Mouse (Mus musculus) urinary bladder, adult 18-20 months (tissue): ENCODE results near the gene Elf1.
A peak's percentile ranks its signal among the peaks of the same experiment; 100 is the strongest.
"Not testable (repeated sequence)": the region's sequence is repeated elsewhere in the genome, so short reads cannot be mapped to it uniquely, and the experiment has no call there.

Experiments
- DNase-seq, 2 experiments: peaks; one replicate each; pipeline ENCODE4 v3.0.0; 2022; ENCODE audit warnings: low spot score in 2 of 2, mixed read lengths in 2 of 2

Elf1 gene

GRCm38 (mm10) chr14:79480624-79481338, at the start of gene Elf1:
TSS of gene Elf1 (plus strand) at chr14:79481194.
- DNase-seq = peak; percentile 95 to 98

GRCm38 (mm10) chr14:79434068-79434467, 46.9 kb upstream of the Elf1 start:
- DNase-seq = no peak

DNA sequence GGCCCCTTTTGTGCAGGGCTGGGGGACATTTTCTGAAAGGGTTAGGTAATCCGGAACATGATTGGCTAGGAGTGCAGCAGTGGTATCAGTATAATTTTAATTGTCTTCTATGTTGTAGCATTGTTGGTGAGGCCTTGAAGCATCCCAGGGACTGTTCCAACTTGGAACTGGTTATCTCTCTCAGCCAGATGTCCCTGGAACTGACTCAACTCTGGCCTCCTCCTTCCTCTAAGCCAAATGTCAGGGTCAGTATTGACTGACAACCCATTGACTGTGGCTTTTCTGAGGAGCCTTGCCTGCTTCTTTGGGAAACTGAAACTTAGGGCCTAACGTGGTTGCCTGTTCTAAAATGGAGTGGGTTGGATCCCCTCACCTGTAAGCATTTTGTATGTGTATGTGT, 40.3 kb upstream of the Elf1 start:
- no peak for DNase-seq

- no peak for DNase-seq
These were observed 39.6 kb upstream of the Elf1 start for GRCm38 (mm10) chr14:79441441-79441840.

DNA sequence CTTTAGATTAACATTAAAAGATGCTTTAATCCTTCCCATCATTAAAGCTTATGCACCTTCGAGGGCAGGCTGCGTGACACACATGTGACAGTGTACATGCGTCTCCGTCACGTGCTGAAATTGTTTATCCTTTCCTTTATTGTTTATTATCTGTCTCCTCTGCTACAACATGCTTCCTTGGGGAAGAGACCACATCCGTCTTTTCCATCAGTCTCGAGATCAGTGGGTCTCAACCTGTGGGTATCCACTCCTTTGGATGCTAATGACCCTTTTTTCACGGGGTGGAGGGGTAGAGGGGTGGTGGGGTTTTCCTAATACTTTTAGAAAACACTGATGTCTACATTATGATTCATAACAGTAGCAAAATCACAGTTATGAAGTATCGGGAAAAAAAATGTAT, 36.4 kb upstream of the Elf1 start:
- no peak for DNase-seq

DNA sequence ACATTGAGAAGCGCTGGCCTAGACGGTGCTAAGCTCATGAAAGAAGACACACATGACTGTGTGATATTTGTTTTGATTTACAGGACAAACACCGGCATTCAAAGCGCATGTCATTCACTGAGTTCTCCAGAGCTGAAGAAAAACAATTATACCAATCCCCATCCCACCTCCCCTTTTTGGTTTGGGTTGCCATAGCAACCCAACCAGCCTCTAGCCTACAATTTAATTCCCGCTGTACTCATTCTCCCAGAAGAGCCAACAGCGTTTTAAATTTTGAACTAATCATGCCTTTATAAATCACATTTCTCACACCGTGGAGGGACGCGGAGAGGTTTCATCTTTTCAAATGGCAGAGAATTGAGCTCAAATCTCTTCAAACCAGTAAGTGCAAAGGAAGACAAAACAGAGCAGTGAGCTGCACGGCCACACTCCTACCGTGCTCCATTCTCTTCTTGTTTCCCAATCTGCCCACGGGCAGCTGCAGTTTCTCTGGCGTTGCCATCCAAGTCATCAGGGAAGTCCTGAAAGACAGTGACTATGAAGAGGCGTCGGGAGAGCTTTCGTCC, 35.9 kb upstream of the Elf1 start:
- no peak for DNase-seq

DNA sequence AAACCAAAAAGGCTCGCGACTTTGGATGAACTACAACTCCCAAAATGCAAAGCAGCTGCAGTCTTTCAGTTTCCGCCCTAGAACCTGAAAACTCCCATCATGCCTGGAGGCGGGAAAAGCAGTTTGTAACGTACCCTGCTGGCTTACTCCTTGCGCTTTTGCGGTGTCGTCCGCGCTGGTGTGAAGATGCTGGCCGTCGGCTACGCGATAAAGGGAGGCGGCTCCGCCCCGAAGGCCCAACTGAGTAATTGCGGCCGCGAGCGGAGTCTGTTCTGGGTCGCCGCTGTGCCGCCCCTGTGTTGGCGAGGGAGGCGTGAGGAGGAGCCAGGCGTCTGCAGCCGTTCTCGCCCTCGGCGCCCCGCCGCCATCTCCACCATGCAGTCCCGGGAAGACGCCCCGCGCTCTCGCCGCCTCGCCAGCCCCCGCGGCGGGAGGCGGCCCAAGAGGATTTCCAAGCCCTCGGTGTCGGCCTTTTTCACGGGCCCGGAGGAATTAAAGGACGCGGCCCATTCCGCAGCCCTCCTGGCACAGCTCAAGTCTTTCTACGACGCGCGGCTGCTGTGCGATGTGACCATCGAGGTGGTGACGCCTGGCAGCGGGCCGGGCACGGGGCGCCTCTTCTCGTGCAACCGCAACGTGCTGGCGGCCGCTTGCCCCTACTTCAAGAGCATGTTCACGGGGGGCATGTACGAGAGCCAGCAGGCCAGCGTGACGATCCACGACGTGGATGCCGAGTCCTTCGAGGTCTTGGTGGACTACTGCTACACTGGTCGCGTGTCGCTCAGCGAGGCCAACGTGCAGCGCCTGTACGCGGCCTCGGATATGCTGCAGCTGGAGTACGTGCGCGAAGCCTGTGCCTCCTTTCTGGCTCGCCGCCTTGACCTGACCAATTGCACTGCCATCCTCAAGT, 29.1 kb upstream of the Elf1 start, which contains the start of gene Kbtbd6:
Gene Kbtbd6, plus strand, starts transcription at position 155 of the 910 bp plus-strand sequence.
- peak; percentile 70 to 72 for DNase-seq

GRCm38 (mm10) chr14:79452591-79452934, 28.4 kb upstream of the Elf1 start:
- not testable (repeated sequence) for DNase-seq

DNA sequence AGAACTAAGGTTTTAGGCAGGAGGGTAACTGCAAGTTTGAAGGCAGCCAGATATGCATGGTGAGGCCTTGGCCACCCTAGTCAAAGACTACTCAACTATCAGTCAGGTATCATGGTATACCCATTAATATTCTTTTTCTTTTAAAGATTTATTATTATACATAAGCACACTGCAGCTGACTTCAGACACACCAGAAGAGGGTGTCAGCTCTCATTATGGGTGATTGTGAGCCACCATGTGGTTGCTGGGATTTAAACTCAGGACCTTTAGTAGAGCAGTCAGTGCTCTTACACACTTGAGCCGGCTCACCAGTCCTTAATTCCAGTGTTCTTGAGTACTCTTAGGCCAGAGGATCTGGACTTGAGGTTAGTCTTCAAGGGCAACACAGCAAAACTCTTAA, 20.6 kb upstream of the Elf1 start:
- no peak for DNase-seq

DNA sequence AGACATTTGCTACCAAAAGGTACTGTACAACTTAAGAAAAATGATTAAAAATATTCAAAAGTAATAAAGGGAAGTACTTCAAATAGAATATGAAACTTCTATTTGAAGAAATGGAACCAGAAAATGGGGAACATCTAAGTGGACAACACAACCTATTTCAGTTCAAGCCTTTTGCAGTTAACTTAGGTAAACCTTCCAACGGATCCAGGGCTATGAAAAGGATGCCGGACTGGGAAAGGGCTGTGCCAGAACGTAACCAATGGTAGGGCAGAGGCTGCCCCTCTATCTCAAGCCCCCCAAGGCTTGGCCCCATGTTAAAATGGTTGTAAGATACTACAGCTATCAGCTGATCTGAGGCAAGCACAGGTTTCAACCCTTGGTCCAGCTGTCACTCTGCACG, 20.0 kb upstream of the Elf1 start:
- DNase-seq = no peak

- no peak for DNase-seq
These were observed 15.4 kb upstream of the Elf1 start for GRCm38 (mm10) chr14:79465623-79466022.

DNA sequence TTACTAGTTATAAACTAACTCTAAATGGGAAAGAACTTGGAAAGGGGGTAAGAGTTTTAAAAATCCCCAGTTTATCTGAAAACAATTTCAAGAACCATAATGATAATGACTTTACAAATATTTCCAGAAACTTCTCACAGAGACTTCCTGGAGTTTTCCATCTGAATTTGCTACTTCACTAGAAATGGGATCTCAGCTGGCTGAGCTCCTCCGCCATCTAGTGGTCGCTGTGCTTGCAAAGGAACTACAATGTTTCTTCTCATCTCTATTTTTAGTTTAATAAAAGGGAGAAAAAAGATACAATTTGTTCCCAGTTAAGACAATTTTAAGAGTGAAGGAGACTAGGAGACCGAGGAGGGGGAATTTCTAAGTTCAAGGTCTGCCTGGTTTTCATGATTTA, 13.4 kb upstream of the Elf1 start:
- no peak for DNase-seq

GRCm38 (mm10) chr14:79473384-79473783, 7.6 kb upstream of the Elf1 start:
- DNase-seq = no peak

DNA sequence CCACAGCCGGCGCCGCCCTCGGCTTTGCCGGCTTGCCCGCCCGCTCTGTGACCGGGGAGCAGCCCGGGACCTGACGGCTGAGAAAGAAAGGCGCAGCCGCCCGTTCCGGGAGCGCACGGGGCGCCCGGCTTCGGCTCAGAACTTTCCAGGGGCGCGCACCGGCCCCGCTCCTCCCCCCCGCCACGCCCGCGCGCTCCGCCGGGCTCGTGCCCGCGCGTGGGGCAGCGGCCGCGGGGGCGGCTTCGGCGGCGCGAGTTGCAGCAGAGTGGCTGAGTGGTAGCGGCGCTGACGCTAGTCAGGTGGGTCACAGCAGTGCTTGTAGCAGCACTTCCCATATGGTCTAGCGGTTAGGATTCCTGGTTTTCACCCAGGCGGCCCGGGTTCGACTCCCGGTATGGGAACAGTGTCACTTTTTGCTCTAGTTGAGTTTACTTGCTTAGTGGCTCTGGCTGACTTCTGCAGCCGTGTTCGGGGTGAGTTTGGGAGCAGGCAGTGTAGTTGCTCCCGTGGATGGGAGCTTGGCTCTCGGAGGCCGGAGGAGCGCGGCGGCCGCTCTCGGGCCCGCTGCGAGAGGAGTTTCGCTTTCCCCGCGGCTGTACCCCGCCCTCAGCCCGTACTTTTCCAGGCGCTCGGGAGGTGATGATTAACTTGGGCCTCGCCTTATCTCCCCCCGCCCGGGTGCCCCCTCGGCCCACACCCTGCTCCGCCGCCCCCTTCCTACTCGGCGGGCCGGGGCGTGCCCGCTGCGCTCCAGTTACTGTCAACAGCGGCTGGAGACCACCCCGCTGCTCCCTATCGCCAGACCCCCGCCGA, 551 bp downstream of the Elf1 start, which contains the start of gene Wbp4:
Gene Wbp4, minus strand, starts transcription at position 182 of the 813 bp plus-strand sequence.
- peak; percentile 79 to 81 for DNase-seq

GRCm38 (mm10) chr14:79482251-79482661, 1.3 kb downstream of the Elf1 start:
- DNase-seq = no peak

DNA sequence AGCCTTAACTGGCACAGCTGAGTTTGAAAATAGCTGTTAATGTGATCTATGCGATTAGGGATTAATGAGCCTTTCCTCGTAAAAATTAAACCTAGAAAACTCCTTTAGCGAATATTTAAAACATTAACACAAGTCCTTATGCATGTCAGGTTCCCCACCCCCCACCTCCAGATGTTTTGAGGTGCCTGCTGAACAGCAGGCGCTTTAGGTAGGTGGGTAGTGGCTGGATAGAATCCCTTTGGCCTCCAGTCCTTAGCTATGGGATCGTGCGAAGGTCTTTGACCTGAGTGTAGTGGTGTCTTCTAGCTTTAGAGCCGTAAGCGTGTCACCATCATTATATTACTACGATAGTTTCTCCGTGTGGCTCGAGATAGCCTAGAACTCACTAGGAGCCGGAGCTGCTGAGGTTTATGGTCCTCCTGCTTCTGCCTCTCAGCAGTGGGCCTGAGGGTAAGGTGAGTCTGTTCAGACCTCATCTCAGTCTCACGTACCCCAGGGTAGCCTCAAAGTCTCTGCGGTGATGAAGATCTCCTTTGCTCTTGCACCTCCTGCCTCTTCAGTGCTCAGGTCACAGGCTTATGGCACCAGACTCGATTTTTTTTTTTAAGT, 1.9 kb downstream of the Elf1 start:
- DNase-seq = no peak

- DNase-seq = no peak
These were observed 2.7 kb downstream of the Elf1 start for GRCm38 (mm10) chr14:79483611-79484120.

- DNase-seq = no peak
These were observed 5.6 kb downstream of the Elf1 start for GRCm38 (mm10) chr14:79486617-79486992.

- no peak for DNase-seq
These were observed 6.2 kb downstream of the Elf1 start for GRCm38 (mm10) chr14:79486993-79487731.

DNA sequence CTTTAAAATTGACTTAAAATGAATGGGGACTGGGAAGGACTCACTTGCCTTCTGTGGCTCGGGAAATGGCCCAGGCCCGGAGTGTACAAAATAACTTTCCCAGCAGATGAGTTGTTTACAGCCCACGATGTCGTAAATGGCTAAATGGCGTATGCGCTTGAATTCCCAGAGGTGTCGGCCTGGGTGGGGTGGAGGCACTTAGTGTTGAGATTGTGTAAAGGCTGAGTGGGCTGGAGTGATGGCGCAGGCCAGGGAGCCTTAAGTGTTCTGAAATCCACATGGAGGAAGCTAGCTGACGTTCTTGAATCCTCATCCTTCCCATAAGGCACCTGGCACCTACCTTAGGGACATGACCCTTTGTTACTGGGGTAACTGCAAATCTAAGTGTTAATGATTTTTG, 7.5 kb downstream of the Elf1 start:
- DNase-seq = peak in 1 of 2 experiments; percentile 58
